Mouse (Mus musculus): ENCODE results near the gene Zcchc24. TPM values are rescaled to one million over a fixed set of nuclear protein-coding genes. Genes with fewer than 3 reads are reported as not detected.
A peak's percentile ranks its signal among the peaks of the same experiment; 100 is the strongest.

Gene Zcchc24
- polyA plus RNA-seq, 1 experiment from 2014 or later: 19.3 TPM

- Histone ChIP-seq H3K36me3 (ENCODE audit: insufficient read depth, low read length) (no peaks in the 10 kb centered on the region; the same call in 1 of the 2 replicates), H3K4me1 (ENCODE audit: insufficient read depth, low read depth, low read length) (peaks cover 10% of the 10 kb centered on the region; the same call in 1 of the 2 replicates), H3K27me3 (replicated peaks; ENCODE audit: insufficient read depth, low read length) (no peaks in the 10 kb centered on the region), H3K9me3 (ENCODE audit: low read length) (no peaks in the 10 kb centered on the region), H3K27ac (ENCODE audit: low read length) (no peak overlapping the region), H3K4me3 (ENCODE audit: low read depth, low read length) (no peak overlapping the region), H3K9ac (replicated peaks; ENCODE audit: low read depth) (no peak overlapping the region), H3K4me2 (replicated peaks; ENCODE audit: low read depth, low read length) (no peak overlapping the region)
- TF ChIP-seq CTCF (IDR thresholded peaks at IDR 0.05): no peak
- 87% methylated on average over 5 of the region's 5 CpGs for WGBS
- DNase-seq (ENCODE audit: low spot score) (no peak), ATAC-seq (no peak)
Observed at GRCm38 (mm10) chr14:25761184-25761583, 7.7 kb downstream of the Zcchc24 start.

- peak overlapping the region; percentile 75 for H3K27ac ChIP-seq (ENCODE audit: low read length)
- no peak overlapping the region for H3K4me3 ChIP-seq (ENCODE audit: low read depth, low read length)
- peaks cover 4% of the 10 kb centered on the region; the same call in 1 of the 2 replicates for H3K36me3 ChIP-seq (ENCODE audit: insufficient read depth, low read length)
- 34% methylated on average over 8 of the region's 8 CpGs for WGBS
- H3K9ac ChIP-seq (replicated peaks; ENCODE audit: low read depth): no peak overlapping the region
- 0 out of 2 replicates have a peak overlapping the region, but pooled peaks have one; percentile 19 for H3K4me2 ChIP-seq (replicated peaks; ENCODE audit: low read depth, low read length)
- ATAC-seq (0 out of 2 replicates have a peak, but pooled peaks have one; percentile 9), DNase-seq (ENCODE audit: low spot score) (no peak)
- no peaks in the 10 kb centered on the region for H3K27me3 ChIP-seq (replicated peaks; ENCODE audit: insufficient read depth, low read length)
- TF ChIP-seq CTCF (IDR thresholded peaks at IDR 0.05): no peak
- TF ChIP-seq EP300 (IDR thresholded peaks at IDR 0.05): no peak
- H3K9me3 ChIP-seq (ENCODE audit: low read length): no peaks in the 10 kb centered on the region
- H3K4me1 ChIP-seq (ENCODE audit: insufficient read depth, low read depth, low read length): peaks cover 10% of the 10 kb centered on the region; the same call in 1 of the 2 replicates
Observed at GRCm38 (mm10) chr14:25759981-25760537, 8.8 kb downstream of the Zcchc24 start.

- H3K27me3 ChIP-seq (replicated peaks; ENCODE audit: insufficient read depth, low read length): no peaks in the 10 kb centered on the region
- no peak for TF ChIP-seq CTCF (IDR thresholded peaks at IDR 0.05)
- TF ChIP-seq EP300 (IDR thresholded peaks at IDR 0.05): no peak
- H3K4me3 ChIP-seq (ENCODE audit: low read depth, low read length): no peak overlapping the region
- no peaks in the 10 kb centered on the region for H3K9me3 ChIP-seq (ENCODE audit: low read length)
- WGBS: 37% methylated on average over 7 of the region's 7 CpGs
- H3K9ac ChIP-seq (replicated peaks; ENCODE audit: low read depth): no peak overlapping the region
- peaks cover 10% of the 10 kb centered on the region; the same call in 1 of the 2 replicates for H3K4me1 ChIP-seq (ENCODE audit: insufficient read depth, low read depth, low read length)
- peak overlapping the region; percentile 75 for H3K27ac ChIP-seq (ENCODE audit: low read length)
- 0 out of 2 replicates have a peak overlapping the region, but pooled peaks have one; percentile 19 for H3K4me2 ChIP-seq (replicated peaks; ENCODE audit: low read depth, low read length)
- peak; percentile 65; the same call in 1 of the 2 replicates for ATAC-seq
- peak; percentile 67 for DNase-seq (ENCODE audit: low spot score)
- peaks cover 4% of the 10 kb centered on the region; the same call in 1 of the 2 replicates for H3K36me3 ChIP-seq (ENCODE audit: insufficient read depth, low read length)
Observed at GRCm38 (mm10) chr14:25759551-25759950, 9.3 kb downstream of the Zcchc24 start.

- Histone ChIP-seq H3K4me1 (ENCODE audit: insufficient read depth, low read depth, low read length) (peaks cover 10% of the 10 kb centered on the region; the same call in 1 of the 2 replicates), H3K36me3 (ENCODE audit: insufficient read depth, low read length) (peaks cover 4% of the 10 kb centered on the region; the same call in 1 of the 2 replicates), H3K27ac (ENCODE audit: low read length) (no peak overlapping the region), H3K9me3 (ENCODE audit: low read length) (no peaks in the 10 kb centered on the region), H3K4me3 (ENCODE audit: low read depth, low read length) (no peak overlapping the region), H3K4me2 (replicated peaks; ENCODE audit: low read depth, low read length) (no peak overlapping the region), H3K27me3 (replicated peaks; ENCODE audit: insufficient read depth, low read length) (no peaks in the 10 kb centered on the region), H3K9ac (replicated peaks; ENCODE audit: low read depth) (no peak overlapping the region)
- DNase-seq (ENCODE audit: low spot score): no peak
- 70% methylated on average over 4 of the region's 4 CpGs for WGBS
- ATAC-seq: no peak
- no peak for TF ChIP-seq EP300 (IDR thresholded peaks at IDR 0.05)
- no peak for TF ChIP-seq CTCF (IDR thresholded peaks at IDR 0.05)
Observed at GRCm38 (mm10) chr14:25757917-25758316, 10.9 kb downstream of the Zcchc24 start.

GRCm38 (mm10) chr14:25756385-25756990 lies 12.4 kb downstream of the Zcchc24 start:
- H3K4me1 ChIP-seq (ENCODE audit: insufficient read depth, low read depth, low read length): peaks cover 6% of the 10 kb centered on the region; the same call in 1 of the 2 replicates
- H3K27ac ChIP-seq (ENCODE audit: low read length): no peak overlapping the region
- H3K9me3 ChIP-seq (ENCODE audit: low read length): no peaks in the 10 kb centered on the region
- 53% methylated on average over 7 of the region's 7 CpGs for WGBS
- ATAC-seq (no peak), DNase-seq (ENCODE audit: low spot score) (no peak)
- no peak overlapping the region for H3K4me3 ChIP-seq (ENCODE audit: low read depth, low read length)
- H3K4me2 ChIP-seq (replicated peaks; ENCODE audit: low read depth, low read length): no peak overlapping the region
- TF ChIP-seq CTCF (IDR thresholded peaks at IDR 0.05) (no peak), EP300 (IDR thresholded peaks at IDR 0.05) (no peak)
- H3K9ac ChIP-seq (replicated peaks; ENCODE audit: low read depth): no peak overlapping the region
- no peaks in the 10 kb centered on the region for H3K27me3 ChIP-seq (replicated peaks; ENCODE audit: insufficient read depth, low read length)
- H3K36me3 ChIP-seq (ENCODE audit: insufficient read depth, low read length): peaks cover 4% of the 10 kb centered on the region; the same call in 1 of the 2 replicates

- peaks cover 4% of the 10 kb centered on the region; the same call in 1 of the 2 replicates for H3K36me3 ChIP-seq (ENCODE audit: insufficient read depth, low read length)
- ATAC-seq (no peak), DNase-seq (ENCODE audit: low spot score) (no peak)
- no peak overlapping the region for H3K4me2 ChIP-seq (replicated peaks; ENCODE audit: low read depth, low read length)
- 34% methylated on average over 4 of the region's 4 CpGs for WGBS
- TF ChIP-seq CTCF (IDR thresholded peaks at IDR 0.05) (no peak), EP300 (IDR thresholded peaks at IDR 0.05) (no peak)
- H3K27me3 ChIP-seq (replicated peaks; ENCODE audit: insufficient read depth, low read length): no peaks in the 10 kb centered on the region
- H3K4me1 ChIP-seq (ENCODE audit: insufficient read depth, low read depth, low read length): peaks cover 5% of the 10 kb centered on the region; the same call in 1 of the 2 replicates
- no peak overlapping the region for H3K4me3 ChIP-seq (ENCODE audit: low read depth, low read length)
- H3K27ac ChIP-seq (ENCODE audit: low read length): no peak overlapping the region
- no peak overlapping the region for H3K9ac ChIP-seq (replicated peaks; ENCODE audit: low read depth)
- no peaks in the 10 kb centered on the region for H3K9me3 ChIP-seq (ENCODE audit: low read length)
Observed at GRCm38 (mm10) chr14:25755541-25755940, 13.3 kb downstream of the Zcchc24 start.

Data from lung, postnatal 0 days (tissue).